Mouse (Mus musculus) ES-E14 (cell line): ENCODE data around the gene Phf10.
A peak's percentile ranks its signal among the peaks of the same experiment; 100 is the strongest.

ENCODE experiments used
- CHD2 ChIP-seq: IDR thresholded peaks from 2 replicates; pipeline ENCODE4 v1.6.1; 2014; ENCODE audit warnings: mild to moderate bottlenecking, low read depth, low read length, inconsistent platforms
- HCFC1 ChIP-seq: IDR thresholded peaks from 2 replicates; pipeline ENCODE4 v1.6.1; 2012; ENCODE audit warnings: low read length, inconsistent platforms, borderline replicate concordance; ENCODE audit not compliant: insufficient read depth
- MAFK ChIP-seq: IDR thresholded peaks from 2 replicates; pipeline ENCODE4 v1.6.1; 2014; ENCODE audit warnings: mild to moderate bottlenecking, low read depth, low read length, inconsistent platforms; ENCODE audit not compliant: insufficient read depth
- ZC3H11A ChIP-seq: IDR thresholded peaks from 2 replicates; pipeline ENCODE4 v1.6.1; 2012; ENCODE audit warnings: low read depth, mild to moderate bottlenecking, inconsistent platforms, low read length, borderline replicate concordance

GRCm38 (mm10) chr17:14904637-14905265 lies 56.3 kb downstream of the Phf10 start:
- no peak for TF ChIP-seq MAFK
- peak; percentile 98 for TF ChIP-seq ZC3H11A
- no peak for TF ChIP-seq CHD2
- TF ChIP-seq HCFC1: no peak
